Mouse (Mus musculus) inflammation-experienced regulatory T-cells, adult 6 months (primary cell): ENCODE data around the gene Fnbp1. TPM values are rescaled to one million over a fixed set of nuclear protein-coding genes. Genes with fewer than 3 reads are reported as not detected.

Source experiments
- ATAC-seq: one replicate; pipeline ENCODE4 v1.8.0; 2017
- polyA plus RNA-seq, 3 experiments: library from polyadenylated mRNA; unstranded; fragments of 100-300 nt; shearing (Covaris generic); gene quantifications; one replicate each; pipeline ENCODE4 v1.2.1; 2017

The Fnbp1 gene
- polyA plus RNA-seq, 3 experiments from 2014 or later: 86.1 to 123 (median 103) TPM

GRCm38 (mm10) chr2:31122806-31123205 lies 19.0 kb downstream of the Fnbp1 start:
- ATAC-seq: no peak

DNA sequence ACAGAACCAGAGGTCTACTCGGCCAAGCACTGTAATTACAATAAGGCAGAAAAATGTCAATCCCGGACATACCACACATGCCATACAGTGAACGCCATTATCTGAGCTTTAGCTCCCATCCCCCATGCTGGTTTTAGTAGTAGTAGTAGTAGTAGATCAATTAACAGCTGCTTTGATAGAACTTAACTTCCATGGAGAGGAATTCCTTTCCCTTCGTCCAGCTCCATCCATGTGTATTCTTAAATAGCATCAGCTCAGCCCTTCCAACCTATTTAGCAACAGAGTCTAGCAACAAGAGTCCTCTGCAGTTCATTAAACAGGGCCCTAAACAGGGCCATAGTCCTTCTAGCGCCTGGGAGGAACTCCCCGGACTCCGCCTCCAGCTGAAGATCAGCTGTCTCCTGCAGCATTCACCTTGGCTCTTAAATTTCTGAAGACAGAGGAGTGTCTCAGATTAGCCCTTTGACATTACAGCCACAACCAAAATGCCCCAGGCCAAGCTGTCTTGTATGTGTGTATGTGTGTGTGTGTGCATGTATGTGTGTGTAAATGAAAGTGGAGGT lies 20.6 kb downstream of the Fnbp1 start:
- ATAC-seq: no peak

GRCm38 (mm10) chr2:31119795-31120194 lies 22.0 kb downstream of the Fnbp1 start:
- no peak for ATAC-seq

DNA sequence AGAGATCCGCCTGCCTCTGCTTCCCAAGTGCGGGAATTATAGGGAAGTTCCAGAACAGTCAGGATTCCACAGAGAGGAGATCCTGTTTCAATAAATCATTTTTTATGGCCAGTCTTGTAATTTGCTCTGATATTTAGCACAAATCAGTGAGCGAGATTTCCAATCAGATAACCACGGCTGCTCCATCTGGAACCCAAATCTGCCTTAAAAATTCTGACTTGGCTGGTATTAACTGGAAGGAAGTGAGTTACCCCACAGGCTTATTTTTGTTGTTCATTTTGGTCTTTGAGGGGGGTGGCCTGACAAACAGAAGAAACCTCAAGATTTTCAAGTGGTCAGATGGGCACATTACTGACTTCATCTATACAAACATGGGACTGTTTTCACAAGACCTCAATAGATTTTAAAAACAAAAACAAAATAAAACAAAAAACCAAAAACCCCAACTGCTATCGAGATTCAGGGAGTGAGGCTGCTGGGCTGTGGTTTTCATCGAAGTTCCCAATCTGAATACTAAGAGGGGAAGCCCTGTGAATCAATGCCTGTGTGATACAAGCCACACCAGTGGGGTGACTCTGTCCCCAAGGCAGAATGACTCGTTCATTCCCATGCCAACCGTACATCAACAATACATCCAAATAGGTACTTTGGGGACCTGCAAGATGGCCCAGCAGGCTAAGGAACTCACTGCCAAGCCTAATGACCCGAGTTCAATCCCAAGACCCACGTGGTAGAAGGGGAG lies 23.0 kb downstream of the Fnbp1 start:
- peak; percentile 29 for ATAC-seq

DNA sequence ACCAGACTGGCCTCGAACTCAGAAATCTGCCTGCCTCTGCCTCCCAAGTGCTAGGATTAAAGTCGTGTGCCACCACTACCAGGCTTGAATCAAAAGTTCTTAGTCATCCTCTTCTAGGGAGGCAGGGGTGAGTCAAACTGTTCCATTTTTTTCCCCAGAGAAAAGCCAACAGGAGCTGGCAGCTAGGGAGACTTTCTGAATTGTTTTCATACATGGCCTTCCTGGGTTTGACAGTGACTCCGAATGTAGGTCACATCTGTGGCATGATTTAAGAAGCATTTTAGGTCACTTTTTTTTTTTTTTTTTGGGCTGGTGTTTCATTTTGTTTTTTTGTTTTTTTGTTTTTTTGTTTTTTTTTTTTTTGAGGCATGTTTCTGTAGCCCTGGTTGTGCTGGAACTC lies 23.6 kb downstream of the Fnbp1 start:
- ATAC-seq: no peak

DNA sequence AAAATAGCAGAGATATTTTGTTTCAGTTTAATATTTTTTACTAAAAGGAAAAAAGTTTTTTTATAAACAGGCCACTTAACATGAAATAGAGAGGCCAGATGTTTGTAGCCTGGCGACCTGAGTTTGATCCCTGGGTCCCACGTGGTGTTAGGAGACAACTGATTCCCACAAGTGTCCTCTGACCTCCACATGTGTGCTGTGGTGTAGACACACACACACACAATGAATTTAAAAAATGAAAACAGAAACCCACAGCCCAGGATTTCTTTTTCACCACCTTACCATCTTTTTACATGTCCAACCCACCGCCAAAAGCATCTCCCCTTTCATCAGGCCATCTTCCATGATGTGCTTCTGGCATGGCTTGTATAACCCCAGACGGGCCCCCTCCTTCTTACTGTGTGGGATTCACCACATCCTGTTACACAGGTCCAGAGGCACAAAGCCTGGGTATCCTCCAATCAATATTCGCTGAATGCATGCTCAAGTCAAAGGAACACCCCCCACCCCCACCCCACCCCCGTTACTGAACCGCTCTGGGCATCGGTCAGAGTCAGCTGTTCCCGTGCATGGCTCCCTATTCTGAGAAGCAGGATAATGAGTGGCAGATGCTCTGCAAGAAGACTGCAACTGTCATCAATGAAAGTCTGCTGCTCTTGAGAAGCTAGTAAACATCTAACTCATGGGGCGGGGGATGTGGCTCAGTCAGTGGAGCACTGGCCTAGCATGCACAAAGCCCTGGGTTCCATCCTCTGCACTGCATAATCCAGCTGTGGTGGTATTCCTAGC lies 25.7 kb downstream of the Fnbp1 start:
- peak; percentile 86 for ATAC-seq

- peak; percentile 38 for ATAC-seq
Observed at GRCm38 (mm10) chr2:31115091-31115942, 26.5 kb downstream of the Fnbp1 start.

DNA sequence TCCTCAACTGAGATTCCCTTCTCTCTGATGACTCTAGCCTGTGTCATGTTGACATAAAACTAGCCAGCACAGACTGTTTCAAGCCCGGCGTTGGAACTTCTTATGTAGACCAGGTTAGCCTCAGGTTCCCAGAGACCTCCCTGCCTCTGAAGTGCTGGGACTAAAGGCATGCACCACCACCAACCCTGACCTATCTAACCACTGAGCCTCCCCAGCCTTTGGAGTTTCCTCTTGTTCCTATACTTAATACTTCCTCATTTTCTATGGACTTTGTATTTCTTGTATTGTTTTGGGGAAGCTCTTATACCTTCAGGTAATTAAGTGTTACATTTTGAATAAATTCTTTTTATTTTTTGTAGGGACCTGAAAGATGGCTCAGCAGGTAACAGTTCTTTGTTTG lies 27.6 kb downstream of the Fnbp1 start:
- no peak for ATAC-seq

- ATAC-seq: no peak
Observed at GRCm38 (mm10) chr2:31111685-31112084, 30.1 kb downstream of the Fnbp1 start.

GRCm38 (mm10) chr2:31109960-31110548 lies 31.8 kb downstream of the Fnbp1 start:
- no peak for ATAC-seq

DNA sequence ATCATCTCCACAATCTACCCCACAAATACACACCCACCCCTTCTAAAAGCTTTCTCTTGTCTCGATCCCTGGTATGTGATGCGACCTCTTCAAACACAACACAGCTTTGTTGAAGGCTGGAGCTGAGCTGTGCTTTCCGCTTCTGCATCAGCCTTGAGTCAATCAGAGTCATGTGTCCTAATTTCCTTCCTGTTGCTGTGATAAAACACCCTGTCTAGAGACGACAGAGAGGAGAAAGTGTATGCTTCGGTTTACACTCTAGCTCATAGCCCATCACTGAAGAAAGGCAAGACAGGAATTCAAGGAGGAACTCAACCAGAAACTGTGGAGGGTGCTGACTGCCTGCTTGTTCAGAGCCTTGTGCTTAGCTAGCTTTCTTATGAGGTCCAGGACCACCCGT lies 33.6 kb downstream of the Fnbp1 start:
- peak; percentile 94 for ATAC-seq

DNA sequence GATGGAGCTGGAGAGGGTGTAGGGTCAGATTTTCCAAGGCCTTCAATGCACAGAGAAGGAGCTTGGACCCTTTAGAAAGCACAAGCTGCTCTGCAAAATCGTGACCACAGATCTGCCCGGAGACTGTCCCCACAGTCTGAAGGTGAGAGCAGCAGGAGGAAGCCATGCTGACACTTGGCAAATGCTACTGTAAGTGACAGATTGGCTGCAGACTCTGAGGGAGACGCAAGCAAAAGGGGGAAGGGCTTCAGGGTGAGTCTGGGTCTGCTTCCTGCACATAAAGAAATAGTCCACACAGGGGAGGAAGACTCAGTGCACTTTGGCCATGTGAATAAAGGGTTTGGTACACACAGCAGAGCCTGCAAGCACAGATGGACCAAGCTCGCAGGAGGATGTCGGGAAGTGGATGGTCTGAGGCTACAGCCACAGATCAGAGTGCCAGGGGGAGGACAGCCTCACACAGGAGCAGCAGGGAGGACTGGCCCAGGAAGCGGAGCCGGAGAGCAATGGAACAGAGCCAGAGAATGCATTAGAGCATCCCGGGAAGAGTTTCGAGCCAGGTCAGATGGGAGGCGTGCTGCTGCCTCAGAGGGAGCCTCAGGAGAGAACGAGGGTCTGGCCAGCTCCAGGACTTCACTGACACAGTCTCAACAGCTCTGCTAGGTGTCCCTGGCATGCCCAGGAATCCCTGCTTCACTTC lies 35.0 kb downstream of the Fnbp1 start:
- ATAC-seq: no peak

DNA sequence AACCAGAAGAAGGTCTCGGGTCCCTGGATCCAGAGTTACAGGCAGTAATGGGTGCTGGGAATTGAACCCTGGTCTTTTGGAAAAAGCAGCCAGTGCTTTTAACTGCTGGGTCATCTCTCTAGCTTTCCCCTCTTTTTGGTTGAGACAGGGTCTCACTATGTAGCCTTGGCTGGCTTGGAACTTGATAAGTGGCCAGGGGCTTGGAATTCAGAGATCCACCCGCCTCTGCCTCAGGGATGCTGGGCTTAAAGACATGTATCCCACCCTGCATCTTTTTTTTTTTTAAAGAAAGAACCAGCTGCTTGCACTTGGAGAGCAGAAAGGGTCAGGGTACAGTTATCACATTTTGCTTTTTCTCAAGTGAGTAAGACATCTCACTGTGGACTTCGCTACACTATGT lies 35.8 kb downstream of the Fnbp1 start:
- no peak for ATAC-seq

- ATAC-seq: no peak
Observed at GRCm38 (mm10) chr2:31105279-31105678, 36.5 kb downstream of the Fnbp1 start.

DNA sequence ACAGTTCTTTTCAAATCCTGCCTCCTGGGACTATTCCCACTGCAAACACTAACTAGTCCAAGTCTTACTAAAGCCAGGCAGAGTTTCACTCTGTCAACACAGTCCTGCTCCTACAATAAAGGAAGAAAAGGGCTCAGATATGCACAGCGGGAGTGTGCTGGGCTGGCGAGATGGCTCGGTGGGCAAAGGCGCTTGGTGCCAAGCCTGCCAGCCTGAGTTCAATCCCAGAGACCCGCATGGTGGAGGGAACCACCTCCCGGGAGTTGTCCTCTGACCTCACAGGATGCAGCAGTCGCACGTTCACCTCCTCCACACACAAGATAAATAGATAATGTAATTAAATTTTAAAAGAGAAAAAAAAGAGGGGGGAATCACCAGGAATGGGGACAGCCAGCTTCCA lies 38.5 kb downstream of the Fnbp1 start:
- ATAC-seq: no peak

DNA sequence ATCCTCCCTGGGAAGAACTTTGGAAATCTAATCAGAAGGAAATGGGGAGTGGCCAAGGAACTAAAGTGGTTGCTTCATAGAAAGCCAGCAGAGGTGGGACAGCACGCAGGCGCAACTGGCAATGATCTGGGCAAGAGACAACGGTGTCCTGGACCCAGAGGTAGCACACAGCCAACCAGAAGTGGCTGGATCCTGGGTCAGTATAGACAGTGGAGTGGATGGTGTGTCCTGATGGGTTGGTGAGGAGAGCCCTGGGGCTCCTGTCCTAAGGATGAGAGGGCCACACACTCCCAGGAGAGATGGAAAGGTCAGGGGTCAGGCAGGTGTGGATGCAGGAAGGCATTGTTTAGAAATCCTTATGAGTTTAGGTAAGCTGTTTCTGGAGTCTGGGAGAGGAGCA lies 40.5 kb downstream of the Fnbp1 start:
- ATAC-seq: no peak

GRCm38 (mm10) chr2:31099079-31099478 lies 42.7 kb downstream of the Fnbp1 start:
- no peak for ATAC-seq

DNA sequence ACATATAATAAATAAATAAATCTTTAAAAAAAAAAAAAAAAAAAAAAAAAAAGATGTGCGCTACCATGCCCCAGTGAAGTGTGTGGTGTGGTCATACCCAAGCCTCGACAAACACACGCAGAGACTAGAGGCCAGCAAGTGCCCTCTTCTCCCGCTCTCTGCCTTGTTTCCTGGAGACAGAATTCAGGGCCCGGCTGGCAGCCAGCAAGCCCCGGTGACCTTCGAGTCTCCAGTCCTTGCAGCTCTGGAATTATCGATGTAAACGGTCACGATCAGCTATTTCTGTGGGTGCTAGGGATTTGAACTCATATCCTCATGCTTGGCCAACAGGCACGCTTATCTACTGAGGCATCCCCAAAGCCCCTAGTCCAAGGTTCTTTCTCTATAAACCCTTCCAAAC lies 43.2 kb downstream of the Fnbp1 start:
- ATAC-seq: no peak

DNA sequence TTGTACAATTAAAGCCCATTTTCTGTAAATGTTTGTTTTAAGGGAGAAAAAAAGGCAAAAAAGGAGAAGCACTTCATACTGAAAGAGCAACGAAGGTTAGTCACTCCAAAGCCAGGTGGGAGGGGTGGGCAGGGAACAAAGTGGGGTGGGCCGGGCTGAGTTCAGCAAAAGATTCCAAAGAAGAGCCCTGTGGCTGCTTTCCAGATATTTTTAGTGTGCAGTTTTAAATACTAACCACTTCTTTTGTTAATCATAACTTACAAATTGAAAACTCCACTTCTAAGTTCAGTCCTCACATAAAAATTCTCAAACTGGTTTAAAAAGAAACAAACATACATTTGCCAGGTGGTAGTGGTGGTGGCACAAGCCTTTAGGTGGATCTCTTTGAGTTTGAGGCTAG lies 44.5 kb downstream of the Fnbp1 start:
- no peak for ATAC-seq

GRCm38 (mm10) chr2:31096119-31096518 lies 45.7 kb downstream of the Fnbp1 start:
- no peak for ATAC-seq

DNA sequence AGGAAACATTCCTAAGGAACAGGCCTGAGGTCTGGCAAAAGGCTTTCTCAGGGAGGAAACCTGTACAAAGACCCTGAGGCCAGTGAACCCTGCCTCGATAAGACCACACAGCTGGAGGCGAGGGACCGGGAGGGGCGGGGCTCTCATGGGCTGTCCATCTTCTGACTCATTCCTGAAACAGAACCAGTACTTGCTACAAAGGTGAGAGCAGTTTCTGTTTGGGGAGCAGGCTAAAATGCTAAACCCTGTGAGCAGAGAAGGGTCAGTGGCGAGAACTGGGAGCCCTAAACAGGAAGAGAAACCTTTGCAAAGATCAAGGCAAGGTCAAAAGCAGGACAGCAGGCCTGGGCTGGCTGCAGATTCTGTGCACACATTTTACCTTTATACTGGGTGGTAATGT lies 47.2 kb downstream of the Fnbp1 start:
- ATAC-seq: no peak

GRCm38 (mm10) chr2:31092939-31093338 lies 48.9 kb downstream of the Fnbp1 start:
- ATAC-seq: no peak
